Mouse (Mus musculus): ENCODE results near the gene Ston2. TPM values are rescaled to one million over a fixed set of nuclear protein-coding genes. Genes with fewer than 3 reads are reported as not detected.
A peak's percentile ranks its signal among the peaks of the same experiment; 100 is the strongest.

Ston2 gene
- polyA plus RNA-seq, 1 experiment from 2014 or later = 14.8 TPM

GRCm38 (mm10) chr12:91734246-91735027 lies 53.8 kb downstream of the Ston2 start:
- POLR2A ChIA-PET = interaction anchor here (0.9 kb wide), 1 partner anchor 40 kb away, joined by 3 read pairs; no protein-coding TSS in a partner anchor
- H3K27me3 ChIP-seq = no peaks in the 10 kb centered on the region
- DNase-seq (ENCODE audit: low read depth, low spot score) (peak; percentile 44), ATAC-seq (peak; percentile 79)
- no peak for TF ChIP-seq CTCF (IDR thresholded peaks at IDR 0.05)
- CTCF ChIA-PET = interaction anchor here (0.9 to 1.3 kb wide), 3 partner anchors 14 to 44 kb away, joined by 3 to 4 read pairs (median 3); no protein-coding TSS in a partner anchor
- in situ Hi-C loops (cut with MboI; ENCODE audit: low pct_unique_long_range_greater_than_20kb) = no loop called here

- no peaks in the 10 kb centered on the region for H3K27me3 ChIP-seq
- DNase-seq (ENCODE audit: low read depth, low spot score) = no peak
- ChIA-PET POLR2A (interaction anchor here (0.6 kb wide), 1 partner anchor 47 kb away, joined by 8 read pairs; no protein-coding TSS in a partner anchor), CTCF (interaction anchor here (1.3 kb wide), 1 partner anchor 57 kb away, joined by 4 read pairs; no protein-coding TSS in a partner anchor)
- ATAC-seq = no peak
- TF ChIP-seq CTCF (IDR thresholded peaks at IDR 0.05) = no peak
- in situ Hi-C loops (cut with MboI; ENCODE audit: low pct_unique_long_range_greater_than_20kb) = no loop called here
These were observed 55.3 kb downstream of the Ston2 start for GRCm38 (mm10) chr12:91732729-91733448.

- ATAC-seq = no peak
- ChIA-PET CTCF (no interaction called here), POLR2A (interaction anchor here (0.5 kb wide), 1 partner anchor 80 kb away, joined by 4 read pairs; no protein-coding TSS in a partner anchor)
- TF ChIP-seq CTCF (IDR thresholded peaks at IDR 0.05) = no peak
- in situ Hi-C loops (cut with MboI; ENCODE audit: low pct_unique_long_range_greater_than_20kb) = no loop called here
- DNase-seq (ENCODE audit: low read depth, low spot score) = no peak
- H3K27me3 ChIP-seq = no peaks in the 10 kb centered on the region
These were observed 62.0 kb downstream of the Ston2 start for GRCm38 (mm10) chr12:91726202-91726601.

- ATAC-seq (no peak), DNase-seq (ENCODE audit: low read depth, low spot score) (no peak)
- H3K27me3 ChIP-seq = no peaks in the 10 kb centered on the region
- no peak for TF ChIP-seq CTCF (IDR thresholded peaks at IDR 0.05)
- in situ Hi-C loops (cut with MboI; ENCODE audit: low pct_unique_long_range_greater_than_20kb) = no loop called here
- POLR2A ChIA-PET = no interaction called here
- CTCF ChIA-PET = no interaction called here
These were observed 64.3 kb downstream of the Ston2 start for GRCm38 (mm10) chr12:91723912-91724311.

- in situ Hi-C loops (cut with MboI; ENCODE audit: low pct_unique_long_range_greater_than_20kb) = no loop called here
- H3K27me3 ChIP-seq = no peaks in the 10 kb centered on the region
- ChIA-PET POLR2A (no interaction called here), CTCF (no interaction called here)
- DNase-seq (ENCODE audit: low read depth, low spot score) (no peak), ATAC-seq (no peak)
- TF ChIP-seq CTCF (IDR thresholded peaks at IDR 0.05) = no peak
These were observed 69.1 kb downstream of the Ston2 start for GRCm38 (mm10) chr12:91719134-91719533.

- POLR2A ChIA-PET = no interaction called here
- ATAC-seq (no peak), DNase-seq (ENCODE audit: low read depth, low spot score) (no peak)
- TF ChIP-seq CTCF (IDR thresholded peaks at IDR 0.05) = no peak
- CTCF ChIA-PET = interaction anchor here (1.1 to 1.2 kb wide), 3 partner anchors 8 to 42 kb away, joined by 3 read pairs; no protein-coding TSS in a partner anchor
- in situ Hi-C loops (cut with MboI; ENCODE audit: low pct_unique_long_range_greater_than_20kb) = no loop called here
- H3K27me3 ChIP-seq = no peaks in the 10 kb centered on the region
These were observed 72.5 kb downstream of the Ston2 start for GRCm38 (mm10) chr12:91715686-91716085.

GRCm38 (mm10) chr12:91713358-91713757 lies 74.8 kb downstream of the Ston2 start:
- ATAC-seq = no peak

GRCm38 (mm10) chr12:91711655-91712054 lies 76.5 kb downstream of the Ston2 start:
- H3K27me3 ChIP-seq = no peaks in the 10 kb centered on the region
- no peak for TF ChIP-seq CTCF (IDR thresholded peaks at IDR 0.05)
- ChIA-PET CTCF (no interaction called here), POLR2A (no interaction called here)
- no peak for DNase-seq (ENCODE audit: low read depth, low spot score)
- no peak for ATAC-seq
- in situ Hi-C loops (cut with MboI; ENCODE audit: low pct_unique_long_range_greater_than_20kb) = no loop called here

More at GRCm38 (mm10) chr12:91713358-91713757, 74.8 kb downstream of the Ston2 start:
- no peak for DNase-seq (ENCODE audit: low read depth, low spot score)
- ChIA-PET POLR2A (no interaction called here), CTCF (interaction anchor here (0.9 kb wide), 1 partner anchor 14 kb away, joined by 3 read pairs; no protein-coding TSS in a partner anchor)
- in situ Hi-C loops (cut with MboI; ENCODE audit: low pct_unique_long_range_greater_than_20kb) = no loop called here
- no peaks in the 10 kb centered on the region for H3K27me3 ChIP-seq
- no peak for TF ChIP-seq CTCF (IDR thresholded peaks at IDR 0.05)

GRCm38 (mm10) chr12:91710876-91711275 lies 77.3 kb downstream of the Ston2 start:
- no peak for TF ChIP-seq CTCF (IDR thresholded peaks at IDR 0.05)
- ATAC-seq (no peak), DNase-seq (ENCODE audit: low read depth, low spot score) (no peak)
- POLR2A ChIA-PET = no interaction called here
- in situ Hi-C loops (cut with MboI; ENCODE audit: low pct_unique_long_range_greater_than_20kb) = no loop called here
- CTCF ChIA-PET = no interaction called here
- no peaks in the 10 kb centered on the region for H3K27me3 ChIP-seq

- ChIA-PET POLR2A (no interaction called here), CTCF (no interaction called here)
- in situ Hi-C loops (cut with MboI; ENCODE audit: low pct_unique_long_range_greater_than_20kb) = no loop called here
- DNase-seq (ENCODE audit: low read depth, low spot score) (no peak), ATAC-seq (no peak)
- TF ChIP-seq CTCF (IDR thresholded peaks at IDR 0.05) = no peak
- no peaks in the 10 kb centered on the region for H3K27me3 ChIP-seq
These were observed 78.6 kb downstream of the Ston2 start for GRCm38 (mm10) chr12:91709634-91710033.

GRCm38 (mm10) chr12:91709232-91709631 lies 79.0 kb downstream of the Ston2 start:
- POLR2A ChIA-PET = no interaction called here
- H3K27me3 ChIP-seq = no peaks in the 10 kb centered on the region
- in situ Hi-C loops (cut with MboI; ENCODE audit: low pct_unique_long_range_greater_than_20kb) = no loop called here
- CTCF ChIA-PET = no interaction called here
- TF ChIP-seq CTCF (IDR thresholded peaks at IDR 0.05) = no peak
- ATAC-seq = no peak
- no peak for DNase-seq (ENCODE audit: low read depth, low spot score)

All from Patski (cell line).